Mouse (Mus musculus): Measurements from ENCODE around the gene C1rb.
"Not testable (repeated sequence)": the region's sequence is repeated elsewhere in the genome, so short reads cannot be mapped to it uniquely, and the experiment has no call there.

The C1rb gene

DNA sequence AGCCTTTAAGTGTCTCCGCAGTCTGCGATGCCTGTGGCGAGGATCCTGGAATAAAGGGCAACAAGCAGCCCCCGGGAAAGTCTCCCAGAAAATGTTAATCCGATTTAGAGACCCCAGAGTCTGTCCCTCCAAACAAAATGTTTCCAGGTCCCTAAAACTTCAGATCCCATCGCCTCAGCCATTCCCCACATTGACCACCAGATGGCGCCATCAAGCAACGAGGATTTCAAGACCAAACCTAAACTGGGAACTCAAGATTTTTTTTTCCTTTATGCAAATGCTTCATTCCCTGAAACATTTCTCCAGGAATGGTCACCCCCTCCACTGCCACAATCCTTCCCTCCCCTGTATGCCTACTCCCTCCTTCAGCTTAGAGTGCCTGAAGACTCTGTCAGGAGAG, at the start of gene C1rb:
Gene C1rb, plus strand, starts transcription at position 269 of the 400 bp plus-strand sequence.
- peak; percentile 51 to 75 for DNase-seq

DNA sequence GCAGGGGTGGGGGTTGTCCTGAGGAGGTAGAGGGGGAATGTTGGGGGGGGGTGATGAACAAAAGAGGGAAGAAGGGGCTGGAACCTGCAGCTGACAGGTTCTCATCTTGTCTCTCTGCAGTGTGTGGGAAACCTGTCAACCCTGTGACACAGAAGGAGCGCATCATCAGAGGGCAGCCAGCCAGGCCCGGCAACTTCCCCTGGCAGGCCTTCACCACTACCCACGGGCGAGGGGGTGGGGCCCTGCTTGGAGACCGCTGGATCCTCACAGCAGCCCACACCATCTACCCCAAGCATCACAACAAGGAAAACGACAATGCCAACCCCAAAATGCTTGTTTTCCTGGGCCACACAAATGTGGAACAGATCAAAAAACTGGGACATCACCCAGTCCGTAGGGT, 48.0 kb upstream of the C1rb start:
- DNase-seq = not testable (repeated sequence)

DNA sequence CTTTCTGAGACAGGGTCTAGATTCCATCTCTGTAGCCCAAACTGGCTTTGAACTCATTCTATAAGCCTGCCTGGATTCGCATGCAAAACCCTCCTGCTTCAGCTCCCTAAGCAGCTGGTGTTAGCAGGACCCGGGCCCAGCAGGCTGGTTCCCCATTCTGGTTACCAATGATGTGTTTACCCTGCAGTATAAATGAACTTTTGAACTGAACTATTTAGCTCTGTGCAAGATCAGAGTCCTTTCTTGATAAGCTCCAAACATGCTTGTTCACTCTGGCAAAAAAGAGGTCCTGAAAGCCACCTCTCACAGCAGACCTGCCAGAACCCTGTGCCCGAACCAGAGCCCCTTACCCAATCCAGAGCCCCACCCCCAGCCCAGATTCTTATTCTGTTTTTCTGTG, 42.2 kb upstream of the C1rb start:
- DNase-seq = no peak

DNA sequence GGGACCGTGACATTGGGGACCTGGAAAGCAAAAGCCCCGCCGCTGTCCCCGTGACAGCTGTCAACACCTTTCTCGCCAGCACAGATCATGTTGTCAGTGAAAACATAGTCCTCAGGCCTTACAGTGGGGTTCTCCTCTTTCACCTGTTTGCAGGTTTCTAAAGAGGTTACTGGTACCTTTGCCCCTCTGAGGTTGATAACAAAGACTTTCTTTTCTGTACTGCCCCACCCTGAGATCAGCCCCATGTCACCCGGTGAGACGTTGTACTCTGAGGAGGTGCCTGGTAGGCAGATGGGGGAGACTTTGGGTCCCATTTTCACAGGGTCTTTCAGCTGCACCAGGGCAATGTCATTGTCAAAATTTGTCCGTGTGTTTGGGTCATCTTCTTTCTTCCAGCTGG, 39.0 kb upstream of the C1rb start:
- no peak for DNase-seq

DNA sequence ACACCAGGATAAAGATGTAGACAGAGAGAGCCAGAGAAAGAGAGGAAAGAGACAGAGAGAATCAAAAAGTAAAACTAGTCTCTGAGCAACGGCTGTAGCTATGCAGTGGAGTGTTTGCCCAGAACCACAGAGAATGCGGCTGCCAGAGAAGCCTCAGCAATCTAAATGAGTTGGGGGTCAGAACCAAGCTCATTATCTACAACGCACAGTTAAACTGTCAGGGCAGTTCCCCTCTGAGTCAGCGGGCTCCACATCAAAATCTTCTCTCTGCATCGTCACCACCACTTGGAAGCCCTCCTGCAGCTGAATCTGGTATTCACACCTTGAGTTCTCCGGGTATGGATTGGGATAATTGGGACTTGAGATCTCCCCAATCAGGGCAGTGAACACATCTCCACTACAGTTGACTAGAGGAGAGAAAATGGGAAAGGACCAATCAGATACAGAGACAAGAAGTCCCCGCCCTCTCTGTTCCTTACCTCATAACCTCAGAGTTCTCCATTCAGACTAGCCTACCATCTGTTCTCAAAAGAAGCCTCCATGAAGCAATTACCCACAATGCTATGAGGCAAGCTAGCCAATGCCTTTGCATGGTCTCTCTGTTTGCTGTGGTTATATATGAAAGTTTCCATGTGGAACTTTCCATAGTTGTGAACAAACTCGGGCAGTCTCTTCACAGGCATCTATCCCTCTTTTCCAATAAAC, 33.8 kb upstream of the C1rb start:
- not testable (repeated sequence) for DNase-seq

DNA sequence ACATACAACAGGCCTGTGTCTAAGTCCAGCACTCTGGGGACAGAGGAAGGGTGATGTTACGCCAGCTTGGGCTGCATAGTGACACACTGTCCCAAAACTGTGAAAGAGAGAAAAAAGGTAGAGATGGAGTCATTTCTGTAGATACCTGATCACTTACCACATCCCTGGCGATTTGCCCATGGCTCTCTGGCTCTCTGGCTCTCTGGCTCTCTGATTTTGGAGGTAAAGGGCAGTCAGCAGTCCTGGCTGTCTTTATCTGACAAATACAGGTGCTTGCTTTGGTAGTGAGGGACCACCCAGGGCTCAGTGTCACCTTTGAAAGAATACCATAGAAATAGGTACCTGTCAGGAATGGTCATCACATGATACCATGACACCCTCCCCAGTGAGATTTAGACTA, 28.9 kb upstream of the C1rb start:
- DNase-seq = not testable (repeated sequence)

DNA sequence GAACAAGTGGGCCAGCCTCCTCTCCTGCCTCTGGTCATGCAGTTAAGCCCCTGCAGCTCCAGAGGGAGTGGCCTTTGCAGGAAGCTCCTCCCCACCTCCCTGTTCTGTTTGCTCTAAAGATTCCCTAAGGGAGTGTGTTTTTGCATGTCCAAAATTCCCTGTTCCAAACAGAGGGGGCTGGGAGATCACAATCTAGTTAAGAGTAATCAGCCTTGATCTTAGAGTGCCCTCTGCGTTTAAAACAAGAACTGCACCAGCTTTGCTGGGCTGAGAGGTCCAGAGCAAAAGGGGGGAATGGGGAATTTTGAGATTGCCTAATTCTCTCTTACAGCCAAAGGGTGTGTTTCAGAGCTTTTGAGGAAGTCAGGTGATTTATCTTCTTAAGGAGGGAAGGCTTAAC, 27.8 kb upstream of the C1rb start, which contains the start of gene C1s1:
Gene C1s1, minus strand, starts transcription at position 76 of the 400 bp plus-strand sequence.
- peak; percentile 63 to 82 for DNase-seq

DNA sequence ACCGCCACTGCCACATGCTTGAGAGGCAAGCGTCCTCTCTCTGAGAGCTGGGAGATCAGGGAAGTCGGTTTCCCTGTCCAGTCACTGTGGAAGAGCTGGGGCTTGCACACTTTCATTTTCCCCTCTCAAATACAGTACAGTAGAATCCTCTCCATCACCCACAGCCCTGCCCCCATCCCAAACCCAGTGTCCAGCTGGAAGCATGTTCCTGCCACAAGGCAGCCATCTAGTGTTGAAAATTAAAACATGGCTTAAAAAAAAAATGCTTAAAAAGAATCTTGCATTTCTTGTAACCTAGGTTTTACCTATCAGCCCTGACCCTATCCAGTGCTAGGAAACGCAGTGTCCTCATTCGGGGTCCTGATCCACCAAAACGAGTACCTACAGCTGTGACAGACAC, 25.6 kb upstream of the C1rb start:
- peak; percentile 16 to 61 for DNase-seq

DNA sequence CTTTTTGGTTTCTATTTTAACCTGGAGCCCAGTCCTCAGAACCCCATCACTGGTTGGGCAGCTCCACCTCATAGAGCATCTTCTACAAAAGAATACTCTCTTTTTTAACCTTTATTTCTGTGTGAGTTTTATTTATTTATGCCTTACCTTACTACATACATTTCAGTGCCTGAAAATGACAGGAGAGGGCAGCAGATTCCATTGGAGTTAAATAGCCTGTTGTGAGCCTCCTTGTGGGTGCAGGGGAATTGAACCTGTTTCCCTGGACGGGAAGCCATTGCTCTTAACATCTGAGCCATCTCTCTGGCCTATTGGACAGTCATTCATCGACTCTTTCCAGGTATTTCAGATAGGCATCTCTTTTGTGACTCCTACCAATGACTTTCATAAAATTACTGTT, 24.7 kb upstream of the C1rb start:
- DNase-seq = no peak

DNA sequence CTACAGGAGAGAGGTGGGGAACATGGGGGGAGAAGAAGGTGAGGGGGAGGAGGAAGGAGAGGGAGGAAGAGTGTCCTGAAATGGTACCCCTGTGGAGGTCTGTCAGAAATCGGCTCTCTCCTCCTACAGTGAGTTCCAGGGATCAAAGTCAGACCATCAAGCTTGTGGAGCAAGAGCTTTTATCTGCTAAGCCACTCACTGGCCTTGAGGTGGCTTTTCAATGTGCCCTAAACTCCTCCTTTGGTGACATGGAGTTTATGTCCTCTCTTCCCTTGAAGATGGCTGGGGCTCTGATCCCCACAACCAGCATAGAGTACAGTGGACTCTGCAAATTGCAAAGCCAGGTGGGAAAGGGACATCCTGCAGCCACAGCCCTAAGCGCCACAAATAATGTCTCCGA, 22.1 kb upstream of the C1rb start:
- not testable (repeated sequence) for DNase-seq

DNA sequence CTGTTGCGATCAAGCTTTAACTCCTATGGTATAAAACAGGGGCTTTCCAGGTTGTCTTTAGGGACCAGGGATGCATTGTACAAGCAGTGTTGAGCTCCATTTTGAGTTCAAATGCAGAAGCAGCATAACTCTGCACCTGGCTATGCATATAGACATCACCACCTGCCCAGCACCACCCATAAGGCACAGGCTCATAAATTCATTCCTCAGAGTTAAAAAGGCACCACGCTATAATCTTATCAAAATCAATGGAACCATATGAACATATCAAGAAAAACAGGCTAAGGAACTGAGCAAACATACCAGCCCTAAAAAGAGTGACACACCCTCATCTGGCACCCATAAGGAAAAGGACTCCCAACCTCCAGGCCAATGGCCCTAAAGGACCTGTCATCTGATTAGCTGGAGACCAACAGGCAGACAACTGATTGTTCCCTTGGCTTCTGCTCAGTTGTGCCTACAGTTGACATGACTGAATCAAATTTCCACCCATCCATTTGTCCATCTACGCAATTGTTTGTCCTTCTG, 21.0 kb upstream of the C1rb start:
- no peak for DNase-seq

DNA sequence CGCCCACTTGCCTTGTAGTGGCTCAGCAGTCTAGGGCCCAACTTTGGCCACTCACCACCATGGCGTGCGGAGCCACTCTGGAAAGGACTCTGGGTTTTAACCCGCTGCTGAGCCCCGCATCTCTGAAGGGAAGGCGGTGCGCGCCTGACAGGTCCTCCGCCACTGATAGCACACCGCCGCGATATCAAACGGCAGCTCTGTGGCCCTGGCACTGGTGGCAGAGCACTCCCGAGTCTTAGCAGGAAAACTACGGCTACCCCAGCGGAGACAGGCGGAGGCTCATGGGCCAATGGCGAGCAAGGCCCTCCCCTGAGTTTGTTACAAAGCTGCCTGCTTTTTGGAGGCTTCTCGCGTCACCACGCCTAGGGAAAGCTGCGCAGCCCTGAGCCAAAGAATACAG, 17.3 kb upstream of the C1rb start:
- DNase-seq = no peak

DNA sequence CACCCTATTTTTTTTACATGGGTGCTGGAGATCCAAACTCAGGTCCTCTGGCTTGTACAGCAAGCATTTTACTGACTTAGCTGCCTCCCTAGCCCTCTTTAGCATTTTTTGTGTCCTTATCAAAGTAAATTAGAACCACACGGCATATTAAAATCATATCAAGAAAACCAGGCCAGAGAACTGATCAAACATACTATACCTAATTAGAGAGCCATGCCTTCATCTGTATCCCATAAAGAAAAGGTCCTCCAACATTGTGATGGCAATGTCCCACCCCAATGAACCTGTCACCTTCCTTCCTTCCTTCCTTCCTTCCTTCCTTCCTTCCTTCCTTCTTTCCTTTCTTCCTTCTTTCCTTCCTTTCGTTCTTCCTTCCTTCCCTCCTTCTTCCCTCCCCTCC, 14.1 kb upstream of the C1rb start:
- DNase-seq = not testable (repeated sequence)

DNA sequence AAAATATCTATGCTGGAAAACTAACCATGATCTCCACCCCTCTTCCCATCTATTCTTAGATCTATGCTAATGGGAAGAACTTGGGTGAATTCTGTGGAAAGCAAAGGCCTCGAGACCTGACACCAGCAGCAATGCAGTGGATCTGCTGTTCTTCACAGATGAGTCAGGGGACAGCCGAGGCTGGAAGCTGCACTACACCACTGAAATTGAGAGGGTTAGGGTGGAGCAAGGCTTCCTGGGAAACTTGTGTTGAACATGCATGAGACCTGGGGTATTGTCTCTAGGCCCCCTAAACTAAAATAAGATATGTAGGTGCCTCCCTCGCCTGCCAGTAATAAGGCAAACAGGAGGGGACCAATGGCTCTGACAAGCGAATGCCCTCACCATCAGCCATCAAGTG, 8.9 kb upstream of the C1rb start:
- not testable (repeated sequence) for DNase-seq

DNA sequence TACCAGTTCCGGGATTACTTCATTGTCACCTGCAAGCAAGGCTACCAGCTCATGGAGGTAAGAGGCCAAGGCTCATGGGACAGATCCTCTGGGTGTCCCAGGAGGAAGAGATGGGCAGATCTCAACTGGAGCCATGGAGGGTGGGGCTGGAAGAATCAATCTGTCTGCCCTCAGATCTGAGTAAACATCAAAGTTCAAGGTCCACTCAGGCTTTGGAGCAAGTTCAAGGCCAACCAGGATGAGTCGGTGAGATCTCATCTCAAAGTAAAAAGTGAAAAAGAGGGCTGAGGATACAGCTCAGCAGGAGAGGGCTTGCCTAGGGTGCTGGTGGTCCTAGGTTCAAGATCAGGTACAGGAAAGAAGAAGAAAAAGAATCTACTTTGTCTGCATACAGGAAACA, 8.5 kb upstream of the C1rb start:
- DNase-seq = not testable (repeated sequence)

DNA sequence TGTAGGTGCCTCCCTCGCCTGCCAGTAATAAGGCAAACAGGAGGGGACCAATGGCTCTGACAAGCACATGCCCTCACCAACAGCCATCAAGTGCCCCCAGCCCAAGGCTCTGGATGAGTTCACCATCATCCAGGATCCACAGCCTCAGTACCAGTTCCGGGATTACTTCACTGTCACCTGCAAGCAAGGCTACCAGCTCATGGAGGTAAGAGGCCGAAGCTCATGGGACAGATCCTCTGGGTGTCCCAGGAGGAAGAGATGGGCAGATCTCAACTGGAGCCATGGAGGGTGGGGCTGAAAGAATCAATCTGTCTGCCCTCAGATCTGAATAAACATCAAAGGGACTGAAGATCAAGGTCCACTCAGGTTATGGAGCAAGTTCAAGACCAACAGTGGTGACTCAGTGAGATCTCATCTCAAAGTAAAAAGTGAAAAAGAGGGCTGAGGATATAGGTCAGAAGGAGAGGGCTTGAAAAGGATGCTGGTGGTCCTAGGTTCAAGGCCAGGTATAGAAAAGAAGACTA, 5.1 kb downstream of the C1rb start:
- not testable (repeated sequence) for DNase-seq

DNA sequence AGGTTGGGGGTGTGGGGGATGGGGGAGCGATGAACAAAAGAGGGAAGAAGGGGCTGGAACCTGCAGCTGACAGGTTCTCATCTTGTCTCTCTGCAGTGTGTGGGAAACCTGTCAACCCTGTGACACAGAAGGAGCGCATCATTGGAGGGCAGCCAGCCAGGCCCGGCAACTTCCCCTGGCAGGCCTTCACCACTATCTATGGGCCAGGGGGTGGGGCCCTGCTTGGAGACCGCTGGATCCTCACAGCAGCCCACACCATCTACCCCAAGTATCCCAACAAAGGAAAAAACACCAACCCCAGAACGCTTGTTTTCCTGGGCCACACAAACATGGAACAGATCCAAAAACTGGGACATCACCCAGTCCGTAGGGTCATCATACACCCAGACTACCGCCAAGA, 10.1 kb downstream of the C1rb start:
- DNase-seq = not testable (repeated sequence)

DNA sequence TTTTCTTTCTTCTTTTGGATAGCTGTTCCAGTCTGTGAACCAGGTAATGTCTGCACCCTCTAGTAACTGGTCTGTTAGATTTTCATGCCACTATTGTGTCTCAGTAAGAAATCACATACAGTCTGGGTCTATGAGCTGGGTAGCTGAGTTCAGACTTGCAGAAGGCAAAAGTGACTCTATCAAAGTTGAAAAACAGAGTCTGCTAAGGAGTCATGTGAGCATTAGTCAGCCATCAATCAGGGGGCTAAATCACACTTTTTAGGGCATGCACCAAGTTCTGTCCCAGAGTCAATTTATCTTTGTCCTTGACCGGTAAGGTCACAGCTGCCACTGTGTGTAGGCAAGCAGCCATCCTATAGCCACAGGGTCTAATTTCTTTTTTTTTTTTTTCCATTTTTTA, 12.1 kb downstream of the C1rb start:
- no peak for DNase-seq

DNA sequence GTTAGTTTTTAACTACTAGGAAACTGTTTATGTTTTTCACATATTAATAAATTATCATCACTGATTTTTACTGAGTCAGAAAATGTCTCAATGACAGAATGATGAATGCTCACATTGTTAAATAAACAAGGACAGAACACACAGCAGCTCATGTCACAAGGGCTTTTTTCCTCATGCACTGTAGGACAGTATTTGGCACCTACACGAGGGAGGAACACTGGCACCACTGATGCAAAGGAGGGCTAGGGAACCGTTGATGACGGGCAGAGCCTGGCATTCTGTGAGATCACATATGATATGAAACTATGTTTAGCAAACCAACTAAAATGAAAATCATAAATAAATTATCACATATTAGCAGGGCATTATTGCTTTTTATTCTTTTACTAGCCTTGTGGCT, 14.8 kb downstream of the C1rb start:
- DNase-seq = no peak

DNA sequence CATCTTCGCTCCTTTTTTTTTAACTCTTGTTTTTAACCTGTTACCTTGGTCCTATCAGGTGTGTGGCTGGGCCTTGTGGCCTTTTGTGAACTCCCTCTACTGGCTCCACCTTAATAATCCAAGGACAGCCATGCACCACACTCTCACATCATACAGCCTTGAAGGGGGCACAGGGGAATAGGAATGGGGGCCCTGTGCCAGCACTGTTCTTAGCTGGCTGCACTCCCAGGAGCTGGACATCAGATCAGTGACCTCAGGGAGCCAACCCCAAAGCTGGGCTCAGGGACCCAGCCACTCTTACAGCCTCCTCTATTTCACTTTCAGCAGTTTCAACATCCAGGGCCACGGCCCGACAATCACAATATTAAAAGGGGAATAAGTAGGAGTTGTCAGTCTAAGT, 15.7 kb downstream of the C1rb start:
- no peak for DNase-seq

DNA sequence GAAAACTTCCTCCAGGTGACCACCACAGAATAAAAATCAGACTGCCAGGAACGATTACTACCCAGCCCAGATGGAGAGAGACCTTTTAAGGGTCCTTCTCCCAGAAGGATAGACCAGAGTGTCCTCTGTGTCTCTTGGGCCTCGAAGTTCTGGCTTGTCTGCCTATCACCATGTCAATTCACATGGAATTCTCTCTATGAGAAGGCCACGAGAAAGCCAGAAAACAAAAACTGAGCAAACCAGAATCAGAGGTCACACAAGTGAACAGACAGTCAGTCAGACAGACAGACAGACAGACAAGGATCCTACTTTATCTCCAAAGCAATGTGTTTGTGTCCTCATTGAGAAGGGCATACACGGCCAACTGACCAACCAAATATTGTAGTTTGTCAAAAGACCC, 16.2 kb downstream of the C1rb start:
- DNase-seq = no peak

DNA sequence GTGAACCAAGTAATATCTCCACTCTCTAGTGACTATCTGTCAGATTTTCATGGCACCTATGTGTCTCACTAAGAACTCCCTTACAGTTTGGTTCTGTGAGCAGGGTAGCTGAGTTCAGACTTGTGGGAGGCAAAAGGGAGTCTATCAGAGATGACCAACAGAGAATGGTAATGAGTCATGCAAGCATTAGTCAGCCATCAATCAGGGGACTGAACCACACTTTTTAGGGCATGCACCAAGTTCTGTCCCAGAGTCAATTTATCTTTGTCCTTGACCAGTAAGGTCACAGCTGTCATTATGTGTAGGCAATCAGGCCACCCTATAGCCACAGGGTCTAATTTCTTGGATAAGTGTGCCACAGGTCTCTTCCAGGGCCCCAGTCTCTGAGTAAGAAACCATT, 18.7 kb downstream of the C1rb start:
- DNase-seq = no peak

DNA sequence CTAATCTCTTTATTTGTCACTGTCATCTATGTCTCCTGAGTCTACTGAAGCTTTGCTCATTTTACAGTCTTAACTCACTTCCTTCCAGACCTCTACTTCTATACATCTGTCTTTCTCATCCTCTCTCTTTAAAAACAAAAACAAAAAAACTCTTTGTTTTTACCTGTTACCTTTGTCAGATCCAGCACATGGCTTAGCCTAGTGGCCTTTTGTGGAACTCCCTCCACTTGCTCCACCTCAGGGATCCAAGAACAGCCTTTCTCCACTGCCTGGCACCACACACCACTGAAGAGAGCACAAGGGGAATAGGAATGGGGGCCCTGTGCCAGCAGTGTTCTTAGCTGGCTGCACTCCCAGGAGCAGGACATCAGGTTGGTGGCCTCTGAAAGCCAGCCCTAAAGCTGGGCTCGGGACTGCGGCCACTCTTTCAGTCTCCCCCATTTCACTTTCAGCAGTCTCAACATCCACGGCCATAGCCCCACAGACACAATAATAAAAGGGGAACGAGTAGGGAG, 22.1 kb downstream of the C1rb start:
- peak in 1 of 2 experiments; percentile 20 for DNase-seq

DNA sequence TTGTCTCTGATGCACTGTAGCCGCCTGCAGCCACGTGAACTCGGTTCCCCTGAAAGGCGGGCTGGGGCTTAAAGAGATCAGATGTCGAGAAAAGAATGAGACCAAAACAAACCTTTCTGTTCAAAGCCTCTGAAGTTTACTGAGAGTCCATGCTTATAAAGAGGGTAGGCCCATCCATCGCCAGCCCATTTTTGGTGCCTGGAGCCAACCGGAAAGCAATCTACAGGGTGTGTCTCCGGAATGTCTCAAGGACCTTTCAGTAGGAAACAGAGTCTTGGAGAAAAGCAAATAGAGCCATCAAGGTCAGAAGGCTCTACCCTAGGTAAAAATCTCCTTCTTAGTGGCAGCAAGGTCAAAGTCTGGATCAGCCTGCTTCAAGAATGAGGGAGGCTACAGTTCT, 23.0 kb downstream of the C1rb start:
- no peak for DNase-seq

All from kidney, postnatal 36 days (tissue).